Comparison of ENCODE assay signal across 8 mouse cellular contexts in the genomic region with DNA sequence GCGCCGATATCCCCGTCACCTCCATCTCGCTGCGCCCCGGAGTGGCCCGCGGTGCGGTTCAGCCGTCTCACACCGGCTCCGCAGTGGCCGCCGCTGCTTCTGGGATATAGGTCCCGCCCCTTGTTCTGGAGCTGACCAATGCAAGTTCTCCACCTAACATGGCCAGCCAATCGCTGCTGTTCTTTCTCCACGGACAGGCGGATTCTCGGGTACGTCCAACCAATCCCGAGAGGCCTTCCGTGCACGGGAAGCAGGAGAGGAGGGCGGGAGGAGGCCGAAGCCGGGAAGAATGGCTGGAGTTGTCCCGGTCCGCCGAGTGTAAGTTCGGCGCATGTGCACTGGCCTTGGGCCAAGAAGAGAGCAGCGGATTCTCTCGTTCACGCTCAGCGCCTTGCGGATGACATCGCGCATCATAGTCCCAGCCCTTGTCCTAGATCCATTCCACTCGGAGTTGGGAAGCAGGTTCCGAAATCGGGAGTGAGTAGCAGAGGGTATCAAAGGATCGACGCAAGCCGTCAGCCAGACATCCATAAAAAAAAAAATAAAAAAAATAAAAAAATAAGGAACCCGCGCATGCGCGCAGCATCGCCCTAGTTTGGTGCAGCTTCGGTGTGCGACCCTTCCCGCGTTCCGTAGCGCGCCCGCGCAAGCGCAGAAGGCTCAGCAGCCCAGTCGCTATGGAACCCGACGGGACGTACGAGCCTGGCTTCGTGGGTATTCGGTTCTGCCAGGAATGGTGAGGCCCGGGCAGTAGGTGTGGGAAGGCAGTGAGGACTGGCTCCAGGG. TPM values are rescaled to one million over a fixed set of nuclear protein-coding genes. Genes with fewer than 3 reads are reported as not detected.
DNase-seq lines count a peak whose midpoint lies in the region; ATAC-seq and TF ChIP-seq lines count a peak whose summit lies in the region.

A gene (plus strand): TSS at position 280 of the 786 bp plus-strand sequence.
A gene (minus strand): TSS at position 604 of the 786 bp plus-strand sequence.

- H3K4me2 ChIP-seq in hindbrain, embryonic 13.5 days, result peak within 1 kb of the TSS; percentile 78

- peaks cover 22% of the 10 kb centered on the region for H3K4me1 ChIP-seq in hindbrain, embryonic 13.5 days (replicated peaks)

- in situ Hi-C loops in Patski (cut with MboI; ENCODE audit: low pct_unique_long_range_greater_than_20kb), result no loop called here

- POLR2A ChIA-PET in Patski (lab: Charles Lee), result no interaction called here

- no peak for TF ChIP-seq CTCF in Patski (IDR thresholded peaks at IDR 0.05)

- H3K36me3 ChIP-seq in hindbrain, embryonic 13.5 days, result peaks cover 51% of the 10 kb centered on the region

- H3K27me3 ChIP-seq in Patski, result no peaks in the 10 kb centered on the region
- H3K27me3 ChIP-seq in hindbrain, embryonic 13.5 days, result no peaks in the 10 kb centered on the region

- peak; percentile 97 for DNase-seq in Patski (ENCODE audit: low read depth, low spot score)
- peak; percentile 98 for DNase-seq in cerebellum, postnatal 14 days
- peak; percentile 97 to 99 for DNase-seq in frontal cortex, postnatal 14 days (ENCODE audit: low spot score in 2 of 2)
- peak; percentile 96 to 98 for DNase-seq in layer of hippocampus, postnatal 25 days (ENCODE audit: extremely low spot score in 1 of 2, low spot score in 1 of 2)
- DNase-seq in lung, postnatal 25 days (ENCODE audit: low spot score), result peak; percentile 99
- peak; percentile 97 for DNase-seq in retina, embryonic 14.5 days (ENCODE audit: low spot score)
- peak; percentile 98 for DNase-seq in thymus, postnatal 4 days

- peak within 1 kb of the TSS; percentile 82 for H3K9ac ChIP-seq in hindbrain, embryonic 13.5 days

- peak within 1 kb of the TSS; percentile 72 for H3K4me3 ChIP-seq in hindbrain, embryonic 13.5 days

- H3K27ac ChIP-seq in hindbrain, embryonic 13.5 days, result peak within 1 kb of the TSS; percentile 97

- no peaks in the 10 kb centered on the region for H3K9me3 ChIP-seq in hindbrain, embryonic 13.5 days

- CTCF ChIA-PET in Patski (lab: Charles Lee), result interaction anchor here (0.7 to 3.0 kb wide), 2 partner anchors 14 to 48 kb away, joined by 3 to 11 read pairs; a partner anchor contains a TSS

- peak; percentile 94 for ATAC-seq in Patski
- ATAC-seq in hindbrain, embryonic 13.5 days (ENCODE audit: low FRiP score), result peak; percentile 94

- under 1% methylated on average over 67 of the region's 67 CpGs for WGBS in hindbrain, embryonic 13.5 days

RNA-seq across cellular contexts. Expression of the first gene that starts in this region (rescaled TPM):
- polyA plus RNA-seq in Patski (2021), result 79.3 TPM
- 174 and 175 TPM in 2 replicates for polyA plus RNA-seq in hindbrain, embryonic 13.5 days (2015; fragmentation: Nextera tagmentation; extraction: Ambion mirVana)
- total RNA-seq in layer of hippocampus, postnatal 25 days (2021), result 10 to 100 TPM; 60.0 to 64.5 TPM

RNA-seq across cellular contexts. Expression of the second gene that starts in this region (rescaled TPM):
- 87.4 TPM for polyA plus RNA-seq in Patski (2021)
- polyA plus RNA-seq in hindbrain, embryonic 13.5 days (2015; fragmentation: Nextera tagmentation; extraction: Ambion mirVana), result 383 and 390 TPM in 2 replicates
- total RNA-seq in layer of hippocampus, postnatal 25 days (2021), result 100 to 1,000 TPM; 115 to 136 TPM

Comparison
In these comparisons a context has a peak if more than half of its experiments do, and no peak if none do; other contexts are left out.
1. Peak in every context shown above with its lines: DNase-seq, ATAC-seq, H3K4me3 ChIP-seq and H3K27ac ChIP-seq.